Mouse (Mus musculus) heart, postnatal 0 days (tissue): ENCODE data around the gene Ehd1. TPM values are rescaled to one million over a fixed set of nuclear protein-coding genes. Genes with fewer than 3 reads are reported as not detected.

Experiments
- ATAC-seq: fragments of 200-750 bp; cut with Nextera tagmentation; 2 replicates; pipeline ENCODE4 v1.8.0; 2017; ENCODE audit warnings: low read depth, moderate number of reproducible peaks, moderate library complexity; ENCODE audit not compliant: insufficient read depth
- DNase-seq: peaks from one replicate; pipeline ENCODE4 v3.0.0-alpha.2; 2016; ENCODE audit warnings: low spot score
- H3K27ac ChIP-seq: fragments of 300-500 bp; sonication (generic); 2 replicates; pipeline ENCODE4 v1.5.1; 2014; ENCODE audit warnings: low read depth, mild to moderate bottlenecking
- H3K27me3 ChIP-seq: fragments of 300-500 bp; sonication (generic); 2 replicates; pipeline ENCODE4 v1.6.1; 2014; ENCODE audit warnings: low read length, mixed read lengths; ENCODE audit not compliant: control insufficient read depth, insufficient read depth
- H3K36me3 ChIP-seq: fragments of 300-500 bp; sonication (generic); replicated peaks from 2 replicates; pipeline ENCODE4 v1.6.1; 2014; ENCODE audit warnings: low read length, mixed read lengths; ENCODE audit not compliant: control insufficient read depth, insufficient read depth
- H3K4me1 ChIP-seq: fragments of 300-500 bp; sonication (generic); 2 replicates; pipeline ENCODE4 v1.6.1; 2014; ENCODE audit warnings: antibody characterized with exemption; ENCODE audit not compliant: control insufficient read depth, insufficient read depth
- H3K4me2 ChIP-seq: fragments of 300-500 bp; sonication (generic); 2 replicates; pipeline ENCODE4 v1.6.1; 2014; ENCODE audit warnings: low read depth, mild to moderate bottlenecking, low read length, moderate library complexity
- H3K4me3 ChIP-seq: fragments of 300-500 bp; sonication (generic); 2 replicates; pipeline ENCODE4 v1.5.1; 2014; ENCODE audit warnings: low read depth, low read length
- H3K9ac ChIP-seq: fragments of 300-500 bp; sonication (generic); replicated peaks from 2 replicates; pipeline ENCODE4 v1.6.1; 2014; ENCODE audit warnings: low read depth, low read length, mixed read lengths
- H3K9me3 ChIP-seq: fragments of 300-500 bp; sonication (generic); replicated peaks from 2 replicates; pipeline ENCODE4 v1.6.1; 2016; ENCODE audit warnings: low read length; ENCODE audit not compliant: control insufficient read depth
- CTCF ChIP-seq: IDR thresholded peaks from 2 replicates; pipeline ENCODE4 v1.5.1; 2016; ENCODE audit warnings: antibody characterized with exemption, control low read depth, low read depth
- EP300 ChIP-seq: IDR thresholded peaks from 2 replicates; pipeline ENCODE4 v1.6.1; 2016; ENCODE audit warnings: antibody characterized with exemption, low read depth
- WGBS: fragments of 180-500 bp; shearing (Covaris S2); extraction: QIAGEN DNeasy Blood & Tissue Kit; methylation state at CpG from one replicate; pipeline ENCODE4 v1.1.7; 2014; 5-methylcytosine and 5-hydroxymethylcytosine counted together
- polyA plus RNA-seq: library from polyadenylated mRNA; unstranded; fragments of >200 nt; fragmentation: Nextera tagmentation; extraction: Ambion mirVana; gene quantifications from 2 replicates; pipeline ENCODE4 v1.2.1, GENCODE M21; 2015
- total RNA-seq: library from RNA; depleted of rRNA; stranded (reverse); fragments of >200 nt; gene quantifications from 2 replicates; pipeline ENCODE4 v1.2.3, GENCODE M21; 2014; ENCODE audit warnings: low replicate concordance

The Ehd1 gene
- total and polyA plus RNA-seq, 2 experiments from 2014 or later: 60.3 to 127 TPM

- WGBS: 45% methylated on average over 8 of the region's 8 CpGs
- ATAC-seq (peak; percentile 50), DNase-seq (no peak)
- H3K4me3 ChIP-seq: no peak overlapping the region
- H3K9ac ChIP-seq: no peak overlapping the region
- TF ChIP-seq CTCF: no peak
- no peak for TF ChIP-seq EP300
- H3K4me1 ChIP-seq: 0 out of 2 replicates have a peak, but pooled peaks cover 4% of the 10 kb centered on the region
- no peak overlapping the region for H3K27ac ChIP-seq
- H3K27me3 ChIP-seq: no peaks in the 10 kb centered on the region
- no peaks in the 10 kb centered on the region for H3K9me3 ChIP-seq
- H3K4me2 ChIP-seq: no peak overlapping the region
- H3K36me3 ChIP-seq: peaks cover 35% of the 10 kb centered on the region
Observed at GRCm38 (mm10) chr19:6321358-6321757, 44.8 kb downstream of the Ehd1 start.

GRCm38 (mm10) chr19:6321786-6322621, 45.5 kb downstream of the Ehd1 start:
- no peak overlapping the region for H3K4me3 ChIP-seq
- H3K4me1 ChIP-seq: 0 out of 2 replicates have a peak, but pooled peaks cover 4% of the 10 kb centered on the region
- H3K4me2 ChIP-seq: no peak overlapping the region
- DNase-seq (no peak), ATAC-seq (peak; percentile 51; the same call in 1 of the 2 replicates)
- peaks cover 28% of the 10 kb centered on the region for H3K36me3 ChIP-seq
- no peak overlapping the region for H3K9ac ChIP-seq
- H3K9me3 ChIP-seq: no peaks in the 10 kb centered on the region
- H3K27me3 ChIP-seq: no peaks in the 10 kb centered on the region
- WGBS: 67% methylated on average over 33 of the region's 33 CpGs
- H3K27ac ChIP-seq: no peak overlapping the region
- TF ChIP-seq CTCF (no peak), EP300 (no peak)

- TF ChIP-seq EP300 (no peak), CTCF (no peak)
- Histone ChIP-seq H3K36me3 (peaks cover 12% of the 10 kb centered on the region; the same call in 1 of the 2 replicates), H3K4me3 (no peak overlapping the region), H3K9ac (no peak overlapping the region), H3K4me1 (0 out of 2 replicates have a peak, but pooled peaks cover 4% of the 10 kb centered on the region), H3K27ac (no peak overlapping the region), H3K27me3 (no peaks in the 10 kb centered on the region), H3K4me2 (no peak overlapping the region), H3K9me3 (no peaks in the 10 kb centered on the region)
- WGBS: 81% methylated on average over 9 of the region's 9 CpGs
- ATAC-seq (no peak), DNase-seq (no peak)
Observed at GRCm38 (mm10) chr19:6324751-6325150, 48.2 kb downstream of the Ehd1 start.

GRCm38 (mm10) chr19:6331178-6331577, 54.7 kb downstream of the Ehd1 start:
- H3K36me3 ChIP-seq: no peaks in the 10 kb centered on the region
- no peak for TF ChIP-seq EP300
- H3K27me3 ChIP-seq: no peaks in the 10 kb centered on the region
- H3K27ac ChIP-seq: no peak overlapping the region
- no peaks in the 10 kb centered on the region for H3K9me3 ChIP-seq
- H3K9ac ChIP-seq: no peak overlapping the region
- DNase-seq: no peak
- H3K4me1 ChIP-seq: peaks cover 11% of the 10 kb centered on the region
- WGBS: 25% methylated on average over 5 of the region's 5 CpGs
- H3K4me2 ChIP-seq: peak overlapping the region; percentile 47
- no peak for ATAC-seq
- no peak overlapping the region; the same call in 1 of the 2 replicates for H3K4me3 ChIP-seq

GRCm38 (mm10) chr19:6331719-6332516, 55.4 kb downstream of the Ehd1 start:
- peak; percentile 86 for DNase-seq

More at GRCm38 (mm10) chr19:6331719-6332516, 55.4 kb downstream of the Ehd1 start:
- TF ChIP-seq EP300 (no peak), CTCF (peak; percentile 92)
- Histone ChIP-seq H3K27ac (no peak overlapping the region), H3K36me3 (peaks cover 1% of the 10 kb centered on the region; the same call in 1 of the 2 replicates), H3K27me3 (no peaks in the 10 kb centered on the region), H3K9ac (0 out of 2 replicates have a peak overlapping the region, but pooled peaks have one; percentile 38), H3K4me3 (peak overlapping the region; percentile 11), H3K4me1 (peaks cover 18% of the 10 kb centered on the region), H3K4me2 (peak overlapping the region; percentile 47), H3K9me3 (no peaks in the 10 kb centered on the region)
- WGBS: 20% methylated on average over 13 of the region's 13 CpGs
- ATAC-seq: no peak
